Mouse (Mus musculus) left cerebral cortex, adult 11 months (tissue): Measurements from ENCODE around the gene Satl1.
A peak's percentile ranks its signal among the peaks of the same experiment; 100 is the strongest.
"Not testable (repeated sequence)": the region's sequence is repeated elsewhere in the genome, so short reads cannot be mapped to it uniquely, and the experiment has no call there.

Experiments used
- DNase-seq: peaks from one replicate; pipeline ENCODE4 v3.0.0; 2022; ENCODE audit warnings: low spot score

Gene Satl1

GRCm38 (mm10) chrX:112406679-112407078 lies at the start of gene Satl1:
TSS of gene Satl1 (minus strand) at chrX:112406779.
- DNase-seq = no peak

- DNase-seq = no peak
Measured at GRCm38 (mm10) chrX:112438064-112438463, 31.5 kb upstream of the Satl1 start.

- no peak for DNase-seq
Measured at GRCm38 (mm10) chrX:112437580-112437979, 31.0 kb upstream of the Satl1 start.

GRCm38 (mm10) chrX:112422998-112423397 lies 16.4 kb upstream of the Satl1 start:
- not testable (repeated sequence) for DNase-seq

GRCm38 (mm10) chrX:112412309-112412708 lies 5.7 kb upstream of the Satl1 start:
- no peak for DNase-seq

- peak; percentile 15 for DNase-seq
Measured at GRCm38 (mm10) chrX:112370577-112371410, 35.8 kb downstream of the Satl1 start.

- no peak for DNase-seq
Measured at GRCm38 (mm10) chrX:112368426-112368825, 38.2 kb downstream of the Satl1 start.

- DNase-seq = no peak
Measured at GRCm38 (mm10) chrX:112348395-112348791, 58.2 kb downstream of the Satl1 start.

- no peak for DNase-seq
Measured at GRCm38 (mm10) chrX:112347467-112348394, 58.8 kb downstream of the Satl1 start.

- no peak for DNase-seq
Measured at GRCm38 (mm10) chrX:112339486-112339885, 67.1 kb downstream of the Satl1 start.
